Mouse (Mus musculus) left cerebral cortex, adult 11 months (tissue): ENCODE data around the gene Adm.
A peak's percentile ranks its signal among the peaks of the same experiment; 100 is the strongest.
"Not testable (repeated sequence)": the region's sequence is repeated elsewhere in the genome, so short reads cannot be mapped to it uniquely, and the experiment has no call there.

Experiments
- DNase-seq: peaks from one replicate; pipeline ENCODE4 v3.0.0; 2022; ENCODE audit warnings: low spot score

Adm gene

GRCm38 (mm10) chr7:110627486-110628272 is at the start of gene Adm:
Gene Adm (plus strand): TSS chr7:110627661.
- no peak for DNase-seq

- no peak for DNase-seq
These were observed 43.8 kb upstream of the Adm start for GRCm38 (mm10) chr7:110583705-110584104.

- DNase-seq = no peak
These were observed 43.3 kb upstream of the Adm start for GRCm38 (mm10) chr7:110584159-110584558.

GRCm38 (mm10) chr7:110585250-110585649 is 42.2 kb upstream of the Adm start:
- no peak for DNase-seq

- no peak for DNase-seq
These were observed 39.7 kb upstream of the Adm start for GRCm38 (mm10) chr7:110587721-110588120.

GRCm38 (mm10) chr7:110593991-110594390 is 33.5 kb upstream of the Adm start:
- not testable (repeated sequence) for DNase-seq

GRCm38 (mm10) chr7:110597141-110597540 is 30.3 kb upstream of the Adm start:
- no peak for DNase-seq

- DNase-seq = no peak
These were observed 22.0 kb upstream of the Adm start for GRCm38 (mm10) chr7:110605476-110605875.

- DNase-seq = no peak
These were observed 20.6 kb upstream of the Adm start for GRCm38 (mm10) chr7:110606906-110607305.

GRCm38 (mm10) chr7:110613381-110614132 is 13.9 kb upstream of the Adm start:
- DNase-seq = no peak

GRCm38 (mm10) chr7:110614133-110615063 is 13.1 kb upstream of the Adm start, which contains the start of gene Sbf2:
Gene Sbf2 (minus strand): TSS chr7:110614922.
- peak; percentile 66 for DNase-seq

- DNase-seq = no peak
These were observed 12.3 kb upstream of the Adm start for GRCm38 (mm10) chr7:110615151-110615631.

GRCm38 (mm10) chr7:110615792-110616191 is 11.7 kb upstream of the Adm start:
- no peak for DNase-seq

- DNase-seq = no peak
These were observed 8.3 kb upstream of the Adm start for GRCm38 (mm10) chr7:110619086-110619611.

GRCm38 (mm10) chr7:110624067-110624466 is 3.4 kb upstream of the Adm start:
- no peak for DNase-seq

- DNase-seq = no peak
These were observed 2.5 kb upstream of the Adm start for GRCm38 (mm10) chr7:110624961-110625360.

- DNase-seq = no peak
These were observed 2.0 kb upstream of the Adm start for GRCm38 (mm10) chr7:110625489-110625888.

- DNase-seq = no peak
These were observed 1.0 kb upstream of the Adm start for GRCm38 (mm10) chr7:110626186-110627098.

- DNase-seq = no peak
These were observed 370 bp upstream of the Adm start for GRCm38 (mm10) chr7:110627099-110627482.

- no peak for DNase-seq
These were observed 776 bp downstream of the Adm start for GRCm38 (mm10) chr7:110628273-110628600.
